Mouse (Mus musculus): Measurements from ENCODE around the gene 2210408I21Rik. TPM values are rescaled to one million over a fixed set of nuclear protein-coding genes. Genes with fewer than 3 reads are reported as not detected.

2210408I21Rik gene
- polyA plus RNA-seq (2017; shearing (Covaris generic)), result 2.9 TPM

DNA sequence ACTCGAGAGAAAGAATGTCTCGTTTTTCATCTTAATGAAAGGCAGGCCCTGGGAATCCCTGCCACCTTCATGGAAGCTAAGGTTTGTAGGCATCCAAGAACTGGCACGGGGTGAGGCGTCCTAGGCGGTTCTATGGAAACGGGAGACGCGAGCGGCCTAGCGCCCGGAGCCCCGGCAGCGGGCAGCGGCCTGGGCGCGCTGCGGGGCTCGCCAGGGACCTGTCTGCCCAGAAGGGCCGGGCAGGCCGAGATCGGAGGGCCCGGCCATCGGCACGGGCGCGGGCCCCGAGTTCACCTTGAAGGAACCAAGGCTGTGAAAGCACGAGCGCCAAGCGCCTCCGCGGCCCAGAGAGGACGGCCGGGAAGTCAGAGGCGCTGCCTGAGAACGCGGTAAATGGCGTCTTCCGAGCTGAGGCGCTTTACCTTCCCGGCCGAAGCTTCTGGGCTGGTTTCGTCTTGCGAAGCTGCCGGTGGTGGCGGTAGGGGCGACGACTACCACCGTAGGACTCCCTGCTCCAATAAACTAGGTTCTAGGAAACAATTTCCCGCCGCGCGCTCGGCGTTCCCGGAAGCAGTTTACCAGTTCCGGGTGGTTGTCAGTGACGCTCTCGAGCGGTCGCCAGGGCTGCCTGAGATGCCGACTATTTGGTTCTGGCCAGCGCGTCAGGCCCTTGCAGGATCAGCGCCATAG is at the start of gene 2210408I21Rik, which contains the start of gene Slf1:
2210408I21Rik (plus strand) TSS at position 610 of the 690 bp plus-strand sequence.
Slf1 (minus strand) TSS at position 543 of the 690 bp plus-strand sequence.

Other genes with a start within 250 kb of the 2210408I21Rik start
- 26.2 TPM for gene Slf1, start 67 bp upstream of the 2210408I21Rik start, polyA plus RNA-seq (2017; shearing (Covaris generic))